Mouse (Mus musculus) megakaryocyte, embryonic 14.5 days (primary cell): ENCODE data around the gene Usp49.

Experiments
- FLI1 ChIP-seq: IDR thresholded peaks from 2 replicates; pipeline ENCODE4 v1.6.1; 2012; ENCODE audit warnings: low read length, inconsistent platforms, mixed read lengths
- GATA1 ChIP-seq: IDR thresholded peaks from 3 replicates; pipeline ENCODE4 v1.6.1; 2012; ENCODE audit warnings: mixed read lengths, low read length, inconsistent platforms, borderline replicate concordance

- TF ChIP-seq FLI1 (no peak), GATA1 (no peak)
Observed at GRCm38 (mm10) chr17:47704692-47705091, 74.2 kb downstream of the Usp49 start.
